Comparison of ENCODE assay signal across 31 mouse cellular contexts in the genomic region with DNA sequence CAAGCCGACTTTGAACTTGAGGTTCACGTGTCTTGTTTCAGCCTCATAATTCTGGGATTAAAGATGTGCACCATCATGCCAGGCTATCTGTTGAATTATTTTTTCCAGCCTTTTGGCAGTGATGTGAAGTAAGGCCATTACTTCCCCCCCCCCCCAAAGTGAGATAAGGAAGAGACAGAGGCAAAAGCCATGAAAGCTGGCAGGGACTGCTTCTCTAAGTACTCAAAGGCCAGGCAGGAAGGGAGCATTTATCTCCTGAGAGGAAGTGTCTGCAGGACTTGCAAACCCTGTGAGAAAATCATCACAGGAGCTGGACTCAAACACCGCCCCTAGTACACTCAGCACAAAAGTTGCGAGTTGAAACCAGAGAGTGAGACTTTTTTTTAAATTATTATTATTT.
"Had no signal": no experiment of that assay in that cellular context is flagged by ENCODE, and none has a peak within 500 bp of the region (broad histone marks: within the 10 kb centered on the region; RNA-seq: fewer than 3 reads in every experiment).

No protein-coding gene starts in this region.

- H3K27me3 ChIP-seq: heart, embryonic 12.5 days; heart, embryonic 13.5 days; heart, embryonic 15.5 days; hindbrain, embryonic 12.5 days; hindbrain, embryonic 13.5 days; hindbrain, embryonic 15.5 days; intestine, embryonic 15.5 days; kidney, embryonic 15.5 days had no signal

- H3K27ac ChIP-seq: heart, embryonic 10.5 days; heart, embryonic 15.5 days; hindbrain, embryonic 10.5 days; hindbrain, embryonic 12.5 days; hindbrain, embryonic 13.5 days; hindbrain, embryonic 14.5 days; hindbrain, embryonic 15.5 days; hindbrain, postnatal 0 days; intestine, embryonic 15.5 days; kidney, embryonic 15.5 days; kidney, postnatal 0 days; layer of hippocampus, adult 2 months; left cerebral cortex, adult 2 months had no signal

- H3K9ac ChIP-seq: heart, embryonic 12.5 days; heart, embryonic 13.5 days; heart, embryonic 15.5 days; hindbrain, embryonic 12.5 days; hindbrain, embryonic 13.5 days; hindbrain, embryonic 14.5 days; hindbrain, embryonic 15.5 days; intestine, embryonic 15.5 days; kidney, embryonic 15.5 days had no signal

- DNase-seq: heart, postnatal 10 days; heart, postnatal 36 days; heart, postnatal 4 days; kidney, adult 11 months; kidney, adult 18-20 months; kidney, adult 8-10 months; kidney, adult 9 months; kidney, postnatal 10 days; kidney, postnatal 14 days; kidney, postnatal 4 days; layer of hippocampus, adult 9-11 months; layer of hippocampus, postnatal 36 days had no signal

- H3K4me2 ChIP-seq: heart, embryonic 11.5 days; heart, embryonic 12.5 days; heart, embryonic 13.5 days; heart, embryonic 15.5 days; hindbrain, embryonic 12.5 days; hindbrain, embryonic 13.5 days; hindbrain, embryonic 14.5 days; hindbrain, embryonic 15.5 days; intestine, embryonic 15.5 days; kidney, embryonic 15.5 days had no signal

- H3K36me3 ChIP-seq: heart, embryonic 10.5 days; heart, embryonic 12.5 days; heart, embryonic 13.5 days; heart, embryonic 15.5 days; intestine, embryonic 15.5 days; kidney, embryonic 15.5 days had no signal

- ATAC-seq: hindbrain, embryonic 16.5 days; hindbrain, postnatal 0 days; intestine, embryonic 15.5 days; intestine, embryonic 16.5 days; intestine, postnatal 0 days had no signal

- H3K4me3 ChIP-seq: heart, embryonic 10.5 days; heart, embryonic 12.5 days; heart, embryonic 13.5 days; heart, embryonic 15.5 days; hindbrain, embryonic 10.5 days; hindbrain, embryonic 12.5 days; hindbrain, embryonic 13.5 days; hindbrain, embryonic 15.5 days; intestine, embryonic 15.5 days; kidney, embryonic 15.5 days; layer of hippocampus, adult 2 months; left cerebral cortex, adult 2 months had no signal

- H3K9me3 ChIP-seq: heart, embryonic 10.5 days; heart, embryonic 12.5 days; heart, embryonic 13.5 days; heart, embryonic 15.5 days; hindbrain, embryonic 10.5 days; hindbrain, embryonic 12.5 days; hindbrain, embryonic 13.5 days; hindbrain, embryonic 15.5 days; intestine, embryonic 15.5 days had no signal
